Mouse (Mus musculus) CH12F3 (cell line): ENCODE results near the gene Pla2g4d.

Source experiments
- in situ Hi-C: fragments of 300-500 bp; cut with MboI; formaldehyde crosslinking; loops from 2 replicates; pipeline ENCODE4 v1.14.3; 2020; ENCODE audit warnings: low sequenced_read_pairs

The Pla2g4d gene

GRCm38 (mm10) chr2:120288995-120289394, at the start of gene Pla2g4d:
Gene Pla2g4d, minus strand, starts transcription at chr2:120289197.
- in situ Hi-C loops, result loop anchor here (10.0 kb wide), 1 partner anchor 204 kb away; no protein-coding TSS in a partner anchor

- in situ Hi-C loops, result no loop called here
Measured at GRCm38 (mm10) chr2:120337886-120338285, 48.9 kb upstream of the Pla2g4d start.

GRCm38 (mm10) chr2:120331575-120331974, 42.6 kb upstream of the Pla2g4d start:
- in situ Hi-C loops, result no loop called here

GRCm38 (mm10) chr2:120315077-120315476, 26.1 kb upstream of the Pla2g4d start:
- in situ Hi-C loops, result no loop called here

GRCm38 (mm10) chr2:120314487-120314886, 25.5 kb upstream of the Pla2g4d start:
- in situ Hi-C loops, result no loop called here

- in situ Hi-C loops, result no loop called here
Measured at GRCm38 (mm10) chr2:120313976-120314375, 25.0 kb upstream of the Pla2g4d start, which contains the start of gene Pla2g4f. Gene Pla2g4f, minus strand, starts transcription at chr2:120314165.

GRCm38 (mm10) chr2:120312276-120312825, 23.4 kb upstream of the Pla2g4d start:
- in situ Hi-C loops, result no loop called here

GRCm38 (mm10) chr2:120304113-120304512, 15.1 kb upstream of the Pla2g4d start:
- in situ Hi-C loops, result no loop called here

GRCm38 (mm10) chr2:120301076-120301475, 12.1 kb upstream of the Pla2g4d start:
- in situ Hi-C loops, result no loop called here

- in situ Hi-C loops, result no loop called here
Measured at GRCm38 (mm10) chr2:120299866-120300265, 10.9 kb upstream of the Pla2g4d start.

GRCm38 (mm10) chr2:120296160-120296559, 7.2 kb upstream of the Pla2g4d start:
- in situ Hi-C loops, result no loop called here

GRCm38 (mm10) chr2:120291471-120292078, 2.6 kb upstream of the Pla2g4d start:
- in situ Hi-C loops, result no loop called here

GRCm38 (mm10) chr2:120288401-120288800, 596 bp downstream of the Pla2g4d start:
- in situ Hi-C loops, result loop anchor here (10.0 kb wide), 1 partner anchor 204 kb away; no protein-coding TSS in a partner anchor

GRCm38 (mm10) chr2:120285639-120286038, 3.4 kb downstream of the Pla2g4d start:
- in situ Hi-C loops, result loop anchor here (10.0 kb wide), 1 partner anchor 201 kb away; no protein-coding TSS in a partner anchor

- in situ Hi-C loops, result loop anchor here (10.0 kb wide), 1 partner anchor 200 kb away; no protein-coding TSS in a partner anchor
Measured at GRCm38 (mm10) chr2:120284705-120285104, 4.3 kb downstream of the Pla2g4d start.

- in situ Hi-C loops, result loop anchor here (10.0 kb wide), 1 partner anchor 199 kb away; no protein-coding TSS in a partner anchor
Measured at GRCm38 (mm10) chr2:120284094-120284493, 4.9 kb downstream of the Pla2g4d start.

- in situ Hi-C loops, result loop anchor here (10.0 kb wide), 1 partner anchor 199 kb away; no protein-coding TSS in a partner anchor
Measured at GRCm38 (mm10) chr2:120283550-120283949, 5.4 kb downstream of the Pla2g4d start.

GRCm38 (mm10) chr2:120281221-120281620, 7.8 kb downstream of the Pla2g4d start:
- in situ Hi-C loops, result loop anchor here (10.0 kb wide), 1 partner anchor 196 kb away; no protein-coding TSS in a partner anchor

GRCm38 (mm10) chr2:120279961-120280360, 9.0 kb downstream of the Pla2g4d start:
- in situ Hi-C loops, result loop anchor here (10.0 kb wide), 2 partner anchors 95 to 195 kb away; no protein-coding TSS in a partner anchor

GRCm38 (mm10) chr2:120276951-120277350, 12.0 kb downstream of the Pla2g4d start:
- in situ Hi-C loops, result loop anchor here (10.0 kb wide), 1 partner anchor 92 kb away; no protein-coding TSS in a partner anchor

- in situ Hi-C loops, result no loop called here
Measured at GRCm38 (mm10) chr2:120268635-120269034, 20.4 kb downstream of the Pla2g4d start.

- in situ Hi-C loops, result no loop called here
Measured at GRCm38 (mm10) chr2:120265523-120265922, 23.5 kb downstream of the Pla2g4d start.
